Mouse (Mus musculus): ENCODE measurements around the gene Krtap13-1. TPM values are rescaled to one million over a fixed set of nuclear protein-coding genes. Genes with fewer than 3 reads are reported as not detected.
"Not testable (repeated sequence)": the region's sequence is repeated elsewhere in the genome, so short reads cannot be mapped to it uniquely, and the experiment has no call there.

The Krtap13-1 gene
- not detected for total RNA-seq (2021)
- long read RNA-seq, experiment 1: 0 reads
- long read RNA-seq, experiment 2: 0 reads

- intact Hi-C loops (cut with DNase I): no loop called here
- DNase-seq (ENCODE audit: low spot score in 2 of 2): no peak
Measured at GRCm38 (mm10) chr16:88728812-88729275, at the start of gene Krtap13-1. Gene Krtap13-1 (plus strand): TSS chr16:88728862.

- DNase-seq (ENCODE audit: low spot score in 2 of 2): no peak
- intact Hi-C loops (cut with DNase I): no loop called here
Measured at GRCm38 (mm10) chr16:88679099-88679498, 49.6 kb upstream of the Krtap13-1 start.

GRCm38 (mm10) chr16:88681282-88681681 lies 47.4 kb upstream of the Krtap13-1 start:
- DNase-seq (ENCODE audit: low spot score in 2 of 2): peak in 1 of 2 experiments; percentile 14
- intact Hi-C loops (cut with DNase I): no loop called here

- intact Hi-C loops (cut with DNase I): no loop called here
- no peak for DNase-seq (ENCODE audit: low spot score in 2 of 2)
Measured at GRCm38 (mm10) chr16:88696256-88696655, 32.4 kb upstream of the Krtap13-1 start.

GRCm38 (mm10) chr16:88701072-88701864 lies 27.4 kb upstream of the Krtap13-1 start:
- intact Hi-C loops (cut with DNase I): no loop called here
- no peak for DNase-seq (ENCODE audit: low spot score in 2 of 2)

- DNase-seq (ENCODE audit: low spot score in 2 of 2): no peak
- intact Hi-C loops (cut with DNase I): no loop called here
Measured at GRCm38 (mm10) chr16:88707496-88708012, 21.1 kb upstream of the Krtap13-1 start, which contains the start of gene 2310061N02Rik. Gene 2310061N02Rik (minus strand): TSS chr16:88707962.

- intact Hi-C loops (cut with DNase I): no loop called here
- no peak for DNase-seq (ENCODE audit: low spot score in 2 of 2)
Measured at GRCm38 (mm10) chr16:88710757-88711156, 17.9 kb upstream of the Krtap13-1 start.

- intact Hi-C loops (cut with DNase I): no loop called here
- DNase-seq (ENCODE audit: low spot score in 2 of 2): no peak
Measured at GRCm38 (mm10) chr16:88711245-88711644, 17.4 kb upstream of the Krtap13-1 start.

- no peak for DNase-seq (ENCODE audit: low spot score in 2 of 2)
- intact Hi-C loops (cut with DNase I): no loop called here
Measured at GRCm38 (mm10) chr16:88716549-88716948, 12.1 kb upstream of the Krtap13-1 start.

- intact Hi-C loops (cut with DNase I): no loop called here
- no peak for DNase-seq (ENCODE audit: low spot score in 2 of 2)
Measured at GRCm38 (mm10) chr16:88720031-88720430, 8.6 kb upstream of the Krtap13-1 start.

GRCm38 (mm10) chr16:88735391-88735790 lies 6.7 kb downstream of the Krtap13-1 start:
- intact Hi-C loops (cut with DNase I): no loop called here

GRCm38 (mm10) chr16:88744750-88745340 lies 16.2 kb downstream of the Krtap13-1 start:
- intact Hi-C loops (cut with DNase I): no loop called here

More at GRCm38 (mm10) chr16:88735391-88735790, 6.7 kb downstream of the Krtap13-1 start:
- DNase-seq (ENCODE audit: low spot score in 2 of 2): no peak

GRCm38 (mm10) chr16:88747943-88748342 lies 19.3 kb downstream of the Krtap13-1 start:
- intact Hi-C loops (cut with DNase I): no loop called here
- DNase-seq (ENCODE audit: low spot score in 2 of 2): no peak

More at GRCm38 (mm10) chr16:88744750-88745340, 16.2 kb downstream of the Krtap13-1 start:
- no peak for DNase-seq (ENCODE audit: low spot score in 2 of 2)

GRCm38 (mm10) chr16:88751535-88751934 lies 22.9 kb downstream of the Krtap13-1 start, which contains the start of gene Krtap13:
Gene Krtap13 (minus strand): TSS chr16:88751635.
- intact Hi-C loops (cut with DNase I); DNase-seq (ENCODE audit: low spot score in 2 of 2): not testable (repeated sequence)

- DNase-seq (ENCODE audit: low spot score in 2 of 2); intact Hi-C loops (cut with DNase I): not testable (repeated sequence)
Measured at GRCm38 (mm10) chr16:88758547-88758946, 29.9 kb downstream of the Krtap13-1 start, which contains the start of gene 2310034C09Rik. Gene 2310034C09Rik (plus strand): TSS chr16:88758847.

- no peak for DNase-seq (ENCODE audit: low spot score in 2 of 2)
- intact Hi-C loops (cut with DNase I): no loop called here
Measured at GRCm38 (mm10) chr16:88774106-88774505, 45.4 kb downstream of the Krtap13-1 start, which contains the start of gene 2310057N15Rik. Gene 2310057N15Rik (minus strand): TSS chr16:88774206.

GRCm38 (mm10) chr16:88777596-88777995 lies 48.9 kb downstream of the Krtap13-1 start, which contains the start of gene Gm5965:
Gene Gm5965 (plus strand): TSS chr16:88777896.
- no peak for DNase-seq (ENCODE audit: low spot score in 2 of 2)
- intact Hi-C loops (cut with DNase I): no loop called here

Measured in left cerebral cortex, postnatal 14 days (tissue).